Mouse (Mus musculus) ES-Bruce4 (cell line): ENCODE data around the gene Pi4k2b. TPM values are rescaled to one million over a fixed set of nuclear protein-coding genes. Genes with fewer than 3 reads are reported as not detected.

Source experiments
- H3K27ac ChIP-seq: 2 replicates; pipeline ENCODE4 v1.5.1; 2012; ENCODE audit warnings: low read length, inconsistent platforms; ENCODE audit not compliant: insufficient read depth
- H3K27me3 ChIP-seq: 2 replicates; pipeline ENCODE4 v1.6.1; 2012; ENCODE audit warnings: mild to moderate bottlenecking, low read length, inconsistent platforms; ENCODE audit not compliant: control insufficient read depth, poor library complexity, insufficient read depth, severe bottlenecking
- H3K36me3 ChIP-seq: 2 replicates; pipeline ENCODE4 v1.6.1; 2012; ENCODE audit warnings: inconsistent platforms, mild to moderate bottlenecking, low read length, moderate library complexity; ENCODE audit not compliant: control insufficient read depth, poor library complexity, insufficient read depth, severe bottlenecking
- H3K4me1 ChIP-seq: one replicate; pipeline ENCODE4 v1.8.1; 2011; ENCODE audit warnings: low read length; ENCODE audit not compliant: control insufficient read depth, insufficient read depth
- H3K4me3 ChIP-seq: 2 replicates; pipeline ENCODE4 v1.5.1; 2011; ENCODE audit warnings: low read depth, mild to moderate bottlenecking, low read length
- H3K9ac ChIP-seq: 2 replicates; pipeline ENCODE4 v1.6.1; 2012; ENCODE audit warnings: low read depth, mild to moderate bottlenecking, inconsistent platforms; ENCODE audit not compliant: poor library complexity, severe bottlenecking
- H3K9me3 ChIP-seq: replicated peaks from 2 replicates; pipeline ENCODE4 v1.6.1; 2012; ENCODE audit warnings: mild to moderate bottlenecking, low read length, inconsistent platforms; ENCODE audit not compliant: control insufficient read depth, poor library complexity, insufficient read depth, severe bottlenecking
- CTCF ChIP-seq: IDR thresholded peaks from one replicate; pipeline ENCODE4 v1.8.1; 2011; ENCODE audit warnings: low read depth, low read length
- EP300 ChIP-seq: IDR thresholded peaks from 2 replicates; pipeline ENCODE4 v1.6.1; 2011; ENCODE audit warnings: low read depth, low read length; ENCODE audit not compliant: insufficient read depth
- POLR2A ChIP-seq: IDR thresholded peaks from one replicate; pipeline ENCODE4 v1.8.1; 2011; ENCODE audit warnings: low read length; ENCODE audit not compliant: insufficient read depth
- polyA plus RNA-seq: library from polyadenylated mRNA; stranded (reverse); fragments of >200 nt; gene quantifications from 2 replicates; pipeline ENCODE4 v1.2.4, GENCODE M21; 2011; ENCODE audit warnings: low read depth; ENCODE audit not compliant: missing spikeins, insufficient read depth, insufficient read length

The Pi4k2b gene
- polyA plus RNA-seq, 1 experiment = 44.5 TPM

- Histone ChIP-seq H3K9me3 (no peaks in the 10 kb centered on the region), H3K9ac (0 out of 2 replicates have a peak overlapping the region, but pooled peaks have one; percentile 87), H3K27ac (no peak overlapping the region)
Observed at GRCm38 (mm10) chr5:52783957-52784356, 42.6 kb downstream of the Pi4k2b start.

GRCm38 (mm10) chr5:52786556-52787322 is 45.4 kb downstream of the Pi4k2b start:
- Histone ChIP-seq H3K27me3 (no peaks in the 10 kb centered on the region), H3K36me3 (peaks cover 3% of the 10 kb centered on the region; the same call in 1 of the 2 replicates), H3K9ac (no peak overlapping the region), H3K4me3 (no peak overlapping the region), H3K9me3 (no peaks in the 10 kb centered on the region), H3K4me1 (no peaks in the 10 kb centered on the region), H3K27ac (no peak overlapping the region)
- no peak for TF ChIP-seq POLR2A
- no peak for TF ChIP-seq EP300
- TF ChIP-seq CTCF = no peak

More at GRCm38 (mm10) chr5:52783957-52784356, 42.6 kb downstream of the Pi4k2b start:
- no peak overlapping the region for H3K4me3 ChIP-seq
- no peaks in the 10 kb centered on the region for H3K4me1 ChIP-seq
- H3K27me3 ChIP-seq = no peaks in the 10 kb centered on the region
- H3K36me3 ChIP-seq = peaks cover 3% of the 10 kb centered on the region; the same call in 1 of the 2 replicates
- TF ChIP-seq EP300 = no peak

- Histone ChIP-seq H3K4me1 (no peaks in the 10 kb centered on the region), H3K36me3 (peaks cover 8% of the 10 kb centered on the region), H3K9me3 (no peaks in the 10 kb centered on the region), H3K4me3 (no peak overlapping the region), H3K27me3 (no peaks in the 10 kb centered on the region), H3K27ac (no peak overlapping the region), H3K9ac (no peak overlapping the region)
- TF ChIP-seq EP300 (no peak), CTCF (no peak), POLR2A (no peak)
Observed at GRCm38 (mm10) chr5:52793230-52793629, 51.9 kb downstream of the Pi4k2b start.

GRCm38 (mm10) chr5:52794109-52794508 is 52.7 kb downstream of the Pi4k2b start:
- no peaks in the 10 kb centered on the region for H3K27me3 ChIP-seq
- no peaks in the 10 kb centered on the region for H3K9me3 ChIP-seq
- H3K9ac ChIP-seq = no peak overlapping the region
- no peak overlapping the region for H3K27ac ChIP-seq
- H3K4me1 ChIP-seq = no peaks in the 10 kb centered on the region
- H3K4me3 ChIP-seq = no peak overlapping the region
- H3K36me3 ChIP-seq = peaks cover 8% of the 10 kb centered on the region
- TF ChIP-seq CTCF = no peak

- no peak for TF ChIP-seq CTCF
- no peak for TF ChIP-seq EP300
- TF ChIP-seq POLR2A = no peak
- no peaks in the 10 kb centered on the region for H3K9me3 ChIP-seq
- H3K4me3 ChIP-seq = no peak overlapping the region
- no peaks in the 10 kb centered on the region for H3K4me1 ChIP-seq
- H3K9ac ChIP-seq = no peak overlapping the region
- no peaks in the 10 kb centered on the region for H3K27me3 ChIP-seq
- H3K27ac ChIP-seq = no peak overlapping the region
- H3K36me3 ChIP-seq = peaks cover 10% of the 10 kb centered on the region
Observed at GRCm38 (mm10) chr5:52799274-52799985, 58.1 kb downstream of the Pi4k2b start.

GRCm38 (mm10) chr5:52805801-52806200 is 64.4 kb downstream of the Pi4k2b start:
- Histone ChIP-seq H3K4me3 (no peak overlapping the region), H3K36me3 (no peaks in the 10 kb centered on the region), H3K27me3 (no peaks in the 10 kb centered on the region), H3K27ac (no peak overlapping the region), H3K4me1 (no peaks in the 10 kb centered on the region), H3K9me3 (no peaks in the 10 kb centered on the region), H3K9ac (no peak overlapping the region)
- TF ChIP-seq POLR2A (no peak), CTCF (no peak), EP300 (no peak)
